Mouse (Mus musculus) cortical plate, adult 2 months (tissue): ENCODE results near the gene Foxn3.

Source experiments
- CTCF ChIP-seq: fragments of 200-500 bp; IDR thresholded peaks from 2 replicates; pipeline ENCODE4 v1.5.1; 2011; ENCODE audit warnings: mild to moderate bottlenecking, control low read depth, low read length; ENCODE audit not compliant: insufficient read depth; ENCODE audit errors: extremely low read depth
- POLR2A ChIP-seq: fragments of 200-500 bp; IDR thresholded peaks from 2 replicates; pipeline ENCODE4 v1.6.1; 2011; ENCODE audit warnings: mild to moderate bottlenecking, low read length, control low read depth; ENCODE audit not compliant: insufficient read depth; ENCODE audit errors: extremely low read depth

DNA sequence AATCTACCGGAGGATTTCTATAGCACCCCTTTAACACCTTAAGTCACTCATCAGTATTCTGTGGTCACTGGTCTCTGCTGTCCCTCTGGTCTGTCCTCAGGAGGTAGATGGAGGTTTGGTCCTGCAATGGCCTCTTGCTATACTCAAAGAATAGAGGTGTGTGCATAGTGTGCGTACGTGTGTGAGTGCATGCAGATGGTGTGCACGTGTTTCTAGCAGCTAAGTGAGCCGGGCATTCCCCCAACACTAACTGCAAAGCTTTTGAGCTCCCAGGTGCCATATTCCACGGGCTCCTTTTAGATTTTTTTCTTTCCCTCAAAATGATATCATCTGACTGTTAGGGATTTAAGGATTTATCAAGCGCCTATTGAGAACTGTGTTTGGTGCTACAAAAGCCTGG is 269.9 kb downstream of the Foxn3 start:
- TF ChIP-seq CTCF (no peak), POLR2A (no peak)
